Mouse (Mus musculus): ENCODE measurements at regions not wholly inside any gene's neighbourhood (a gene's known extent, or its start where the extent isn't known, plus 50 kb on each side); places are given as distances from the start of the nearest gene placed in this dataset.

GRCm38 (mm10) chr14:8952853-8953397 is 286.9 kb upstream of the 4930452B06Rik start:
- no peak for DNase-seq (ENCODE audit: low spot score in 2 of 2)

- DNase-seq (ENCODE audit: low spot score in 2 of 2), result no peak
These were observed 282.7 kb upstream of the 4930452B06Rik start for GRCm38 (mm10) chr14:8948751-8949150.

GRCm38 (mm10) chr14:8946851-8947625 is 281.0 kb upstream of the 4930452B06Rik start:
- no peak for DNase-seq (ENCODE audit: low spot score in 2 of 2)

- DNase-seq (ENCODE audit: low spot score in 2 of 2), result peak; percentile 32 to 73
These were observed 269.1 kb upstream of the 4930452B06Rik start for GRCm38 (mm10) chr14:8935121-8935520.

All from frontal cortex, postnatal 36 days (tissue).